Mouse (Mus musculus): ENCODE measurements around the gene Olfr1385.
"Not testable (repeated sequence)": the region's sequence is repeated elsewhere in the genome, so short reads cannot be mapped to it uniquely, and the experiment has no call there.

Olfr1385 gene

DNA sequence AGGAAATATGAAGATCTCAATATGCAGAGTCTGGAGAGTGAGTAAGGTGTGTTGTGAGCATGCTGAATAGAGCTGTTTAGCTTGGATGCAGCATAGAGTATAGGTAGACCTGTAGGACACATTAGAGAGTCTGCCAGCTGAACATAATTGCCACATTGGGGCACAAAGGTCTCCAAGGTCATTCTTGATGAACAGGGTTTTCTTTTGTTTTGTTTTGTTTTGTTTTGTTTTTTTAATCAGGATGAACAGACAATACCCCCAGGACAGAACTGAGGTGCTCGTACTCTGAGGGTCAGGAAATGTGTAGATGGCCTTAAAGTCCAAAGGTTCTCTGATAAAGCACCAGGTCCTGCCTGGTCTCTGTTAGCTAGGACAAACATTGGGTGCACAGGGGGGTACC is at the start of gene Olfr1385:
TSS of gene Olfr1385 (plus strand) at position 301 of the 400 bp plus-strand sequence.
- not testable (repeated sequence) for DNase-seq

DNA sequence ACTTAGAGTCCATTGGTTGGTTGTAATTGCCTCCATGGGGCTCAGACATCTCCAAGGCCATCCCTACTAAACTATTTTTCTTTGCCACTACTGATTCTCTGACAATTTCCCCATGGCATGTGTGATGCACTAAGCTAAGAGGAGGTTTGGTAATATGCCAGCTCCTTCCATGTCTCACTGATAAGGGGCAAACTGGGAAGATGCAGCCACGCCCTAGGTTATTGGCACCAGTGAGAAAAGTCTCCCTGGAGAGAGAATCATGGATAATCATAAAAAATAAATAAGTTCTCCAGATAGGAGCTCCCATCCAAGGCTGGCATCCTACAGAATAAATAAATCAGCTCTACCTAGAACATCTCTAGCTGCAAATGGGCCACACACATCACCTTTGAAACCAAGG is 33.8 kb upstream of the Olfr1385 start, which contains the start of gene Olfr1387:
TSS of gene Olfr1387 (plus strand) at position 301 of the 400 bp plus-strand sequence.
- DNase-seq, result no peak

DNA sequence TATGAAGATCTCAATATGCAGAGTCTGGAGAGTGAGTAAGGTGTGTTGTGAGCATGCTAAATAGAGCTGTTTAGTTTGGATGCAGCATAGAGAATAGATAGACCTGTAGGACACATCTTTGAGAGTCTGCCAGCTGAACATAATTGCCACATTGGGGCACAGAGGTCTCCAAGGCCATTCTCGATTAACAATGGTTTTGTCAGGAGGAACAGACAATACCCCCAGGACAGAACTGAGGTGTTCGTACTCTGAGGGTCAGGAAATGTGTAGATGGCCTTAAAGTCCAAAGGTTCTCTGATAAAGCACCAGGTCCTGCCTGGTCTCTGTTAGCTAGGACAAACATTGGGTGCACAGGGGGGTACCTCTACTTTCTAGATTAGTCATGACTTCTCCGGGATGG is 24.1 kb upstream of the Olfr1385 start, which contains the start of gene Olfr1386:
TSS of gene Olfr1386 (plus strand) at position 301 of the 400 bp plus-strand sequence.
- DNase-seq, result not testable (repeated sequence)

DNA sequence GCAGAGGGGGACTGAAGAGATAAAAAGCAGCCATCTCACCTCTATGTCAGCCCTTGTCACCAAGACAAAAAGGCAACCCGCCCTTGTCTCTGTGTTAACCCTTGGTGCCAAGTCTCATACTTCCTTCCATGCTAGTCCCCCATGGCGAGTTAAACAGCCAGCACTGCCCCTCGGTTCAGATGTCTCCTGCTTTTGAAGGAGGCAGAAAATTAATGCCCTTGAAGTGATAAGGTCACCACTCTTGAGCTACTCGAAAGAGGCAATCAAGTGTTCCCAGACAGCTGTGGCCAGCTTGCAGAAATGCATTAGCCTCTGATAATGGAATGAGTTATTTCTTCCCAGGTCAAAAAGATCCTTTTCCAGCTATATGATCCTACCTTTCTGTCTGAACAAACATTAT is 2.9 kb upstream of the Olfr1385 start:
- no peak for DNase-seq

DNA sequence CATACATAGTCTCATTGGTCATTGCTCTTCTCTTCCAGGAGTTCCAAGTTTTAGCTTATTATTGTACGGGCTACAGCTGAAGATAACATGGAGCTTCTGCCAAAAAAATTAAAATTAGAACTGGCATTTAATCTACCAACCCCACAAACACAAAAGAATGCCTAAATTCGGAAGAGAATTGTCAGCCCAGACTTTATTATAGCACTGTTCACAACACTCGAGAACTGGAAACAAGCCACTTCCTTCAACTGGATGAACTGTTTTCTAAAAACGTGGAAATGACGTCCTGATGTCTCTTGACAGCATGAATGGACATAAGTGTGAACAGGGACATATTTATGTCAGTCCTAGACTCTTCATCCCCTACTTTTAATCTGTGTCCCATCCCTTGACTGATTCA is 29.2 kb downstream of the Olfr1385 start:
- DNase-seq, result no peak

DNA sequence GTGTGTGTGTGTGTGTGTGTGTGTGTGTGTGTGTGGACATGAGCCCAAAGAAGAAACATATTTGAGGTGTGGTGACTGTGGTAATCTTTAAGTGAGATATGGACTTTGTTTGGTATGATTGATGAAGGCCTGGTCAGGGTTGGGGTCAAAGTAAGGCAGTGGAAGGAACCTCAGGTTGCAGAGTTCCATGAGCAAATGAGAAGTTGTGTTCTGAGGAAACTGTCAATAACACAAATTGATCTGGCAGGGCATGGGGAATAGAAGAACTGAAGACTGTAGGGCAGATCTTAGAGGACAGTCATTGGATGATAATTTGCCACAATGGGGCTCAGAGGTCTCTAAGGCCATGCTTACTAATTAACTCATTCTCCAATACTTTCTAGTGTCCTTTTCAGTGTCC is 30.5 kb downstream of the Olfr1385 start, which contains the start of gene Olfr1383:
TSS of gene Olfr1383 (plus strand) at position 301 of the 400 bp plus-strand sequence.
- no peak for DNase-seq

DNA sequence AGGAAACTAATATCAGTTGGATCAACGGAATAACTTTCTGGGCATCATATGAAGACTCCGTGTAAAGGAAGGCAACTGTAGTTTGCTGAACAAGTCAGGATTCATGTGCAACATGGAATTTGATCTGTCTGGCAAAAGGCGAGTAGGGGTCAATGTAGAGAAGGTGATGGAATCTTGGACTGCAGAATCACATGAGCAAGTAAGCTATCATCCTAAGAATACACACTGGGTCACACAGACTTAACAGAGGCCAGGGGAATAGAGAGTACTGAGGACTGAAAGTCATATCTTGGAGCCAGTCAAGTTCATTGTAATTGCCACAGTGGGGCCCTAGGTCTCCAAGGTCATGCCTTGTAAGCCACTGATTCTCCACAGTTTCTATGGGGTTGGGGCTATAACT is 39.1 kb downstream of the Olfr1385 start, which contains the start of gene Olfr1382:
TSS of gene Olfr1382 (plus strand) at position 301 of the 400 bp plus-strand sequence.
- DNase-seq, result no peak

DNA sequence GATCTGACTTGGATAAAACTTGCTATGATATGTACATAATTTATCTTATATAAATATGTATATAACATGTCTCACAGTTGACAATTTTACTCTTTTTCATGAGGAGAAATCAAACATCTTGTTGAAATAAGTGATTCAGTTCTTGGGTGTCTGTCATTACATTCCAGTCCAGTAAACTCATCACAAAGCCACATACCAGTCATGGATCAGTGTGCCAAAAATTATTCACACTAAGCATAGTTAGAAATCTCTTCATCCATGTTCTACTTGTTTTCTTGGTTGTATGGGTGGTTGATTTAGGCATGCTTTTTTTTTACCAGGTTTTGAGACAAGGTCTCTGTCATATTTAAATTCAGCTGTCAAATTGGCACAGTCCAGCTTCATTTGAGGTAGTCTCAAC is 43.9 kb downstream of the Olfr1385 start:
- no peak for DNase-seq

DNA sequence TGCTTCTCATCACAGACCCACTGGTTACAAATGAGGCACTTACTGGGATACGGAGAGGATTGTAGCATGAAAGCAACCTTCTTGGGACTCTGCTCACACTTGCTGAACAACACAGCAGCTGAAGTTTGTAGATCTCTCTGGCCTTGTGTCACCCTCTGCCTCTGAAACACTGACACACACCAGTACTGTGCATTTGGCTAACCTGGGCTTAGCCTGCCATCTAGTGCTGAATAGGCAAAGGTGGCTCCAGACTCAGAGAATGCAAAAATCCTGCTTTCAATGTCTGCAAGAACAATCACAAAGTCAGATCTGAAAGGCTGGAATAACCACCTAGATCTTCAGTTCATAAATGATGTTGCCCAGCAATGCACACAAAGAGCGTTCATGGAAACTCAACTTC is 47.8 kb downstream of the Olfr1385 start:
- DNase-seq, result not testable (repeated sequence)

DNA sequence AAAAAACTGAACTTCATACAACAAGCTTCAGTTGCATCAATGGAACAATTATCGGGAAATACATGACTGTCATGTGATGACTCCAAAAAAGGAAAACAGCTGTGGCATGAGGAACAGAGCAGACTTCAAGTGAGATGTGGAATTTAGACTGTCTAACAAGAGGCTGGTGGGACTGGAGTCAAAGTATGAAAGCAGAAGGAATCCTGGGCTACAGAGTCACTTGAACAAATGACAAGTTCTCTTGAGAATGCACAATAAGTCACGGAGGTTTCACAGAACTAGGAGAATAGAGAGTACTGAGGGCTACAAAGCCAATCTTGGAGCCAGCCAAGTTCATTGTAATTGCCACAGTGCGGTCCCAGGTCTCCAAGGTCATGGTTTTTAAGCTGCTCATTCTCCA is 54.3 kb downstream of the Olfr1385 start, which contains the start of gene Olfr1381:
TSS of gene Olfr1381 (plus strand) at position 301 of the 400 bp plus-strand sequence.
- DNase-seq, result not testable (repeated sequence)
